ENCODE assay signal across 22 mouse cellular contexts in genomic region chr7:109096618-109097017, GRCm38 (mm10).
"Had no signal": no experiment of that assay in that cellular context is flagged by ENCODE, and none has a peak within 500 bp of the region (broad histone marks: within the 10 kb centered on the region; RNA-seq: fewer than 3 reads in every experiment).

No protein-coding gene starts in this region.

- H3K36me3 ChIP-seq: intestine, embryonic 15.5 days; kidney, embryonic 15.5 days; lung, embryonic 15.5 days; midbrain, embryonic 12.5 days; midbrain, embryonic 15.5 days; neural tube, embryonic 12.5 days; neural tube, embryonic 15.5 days had no signal

- H3K9ac ChIP-seq: intestine, embryonic 15.5 days; kidney, embryonic 15.5 days; lung, embryonic 15.5 days; midbrain, embryonic 12.5 days; midbrain, embryonic 15.5 days; neural tube, embryonic 12.5 days; neural tube, embryonic 15.5 days had no signal

- DNase-seq: kidney, adult 11 months; kidney, adult 8-10 months; kidney, postnatal 10 days; kidney, postnatal 36 days; layer of hippocampus, postnatal 36 days; lung, adult 18-20 months; lung, postnatal 14 days; right cerebral cortex, adult 18-20 months; right cerebral cortex, postnatal 14 days; right cerebral cortex, postnatal 4 days; thymus, adult 18-20 months; thymus, postnatal 14 days had no signal

- H3K4me2 ChIP-seq: intestine, embryonic 15.5 days; kidney, embryonic 15.5 days; lung, embryonic 15.5 days; midbrain, embryonic 12.5 days; midbrain, embryonic 15.5 days; neural tube, embryonic 12.5 days; neural tube, embryonic 15.5 days had no signal

- H3K9me3 ChIP-seq: intestine, embryonic 15.5 days; kidney, embryonic 15.5 days; lung, embryonic 15.5 days; midbrain, embryonic 12.5 days; midbrain, embryonic 15.5 days; neural tube, embryonic 12.5 days; neural tube, embryonic 15.5 days had no signal

- H3K27ac ChIP-seq: intestine, embryonic 15.5 days; kidney, embryonic 15.5 days; left cerebral cortex, adult 2 months; lung, embryonic 15.5 days; macrophage; midbrain, embryonic 12.5 days; midbrain, embryonic 15.5 days; neural tube, embryonic 12.5 days; neural tube, embryonic 15.5 days; stomach, postnatal 0 days had no signal

- ATAC-seq: intestine, embryonic 15.5 days; midbrain, embryonic 15.5 days had no signal

- H3K4me1 ChIP-seq: intestine, embryonic 15.5 days; kidney, embryonic 15.5 days; lung, embryonic 15.5 days; neural tube, embryonic 12.5 days; neural tube, embryonic 15.5 days had no signal

- H3K4me3 ChIP-seq: intestine, embryonic 15.5 days; kidney, embryonic 15.5 days; left cerebral cortex, adult 2 months; lung, embryonic 15.5 days; midbrain, embryonic 12.5 days; midbrain, embryonic 15.5 days; neural tube, embryonic 12.5 days; neural tube, embryonic 15.5 days had no signal

- H3K27me3 ChIP-seq: intestine, embryonic 15.5 days; kidney, embryonic 15.5 days; lung, embryonic 15.5 days; midbrain, embryonic 12.5 days; midbrain, embryonic 15.5 days; neural tube, embryonic 12.5 days had no signal
